Mouse (Mus musculus): ENCODE results near the gene Arhgap32. TPM values are rescaled to one million over a fixed set of nuclear protein-coding genes. Genes with fewer than 3 reads are reported as not detected.

Arhgap32 gene
- polyA plus RNA-seq, 1 experiment, result 1.5 TPM

DNA sequence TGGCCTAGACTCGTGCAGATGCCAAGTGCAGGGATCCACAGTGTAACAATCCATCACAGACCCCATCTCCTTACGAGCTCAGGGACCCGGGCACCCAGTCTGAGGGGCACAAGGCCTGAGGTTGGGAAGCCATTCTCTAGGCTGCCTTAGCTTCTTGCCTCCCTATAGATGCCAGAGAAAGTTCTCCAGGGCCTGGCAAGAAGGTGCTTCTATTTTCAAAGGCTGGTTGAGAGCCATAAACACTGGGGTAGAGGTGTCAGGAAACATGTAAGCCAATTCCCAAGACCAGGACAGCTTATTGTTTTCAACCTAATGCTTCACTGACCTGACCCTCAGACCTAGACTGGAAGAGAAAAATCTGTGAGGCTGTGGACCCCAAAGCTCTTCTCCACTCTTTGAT, 200.1 kb downstream of the Arhgap32 start:
- H3K4me3 ChIP-seq, result no peak overlapping the region
- TF ChIP-seq CEBPB (IDR thresholded peaks at IDR 0.05; ENCODE audit: insufficient read depth, poor library complexity, severe bottlenecking) (no peak), TCF12 (IDR thresholded peaks at IDR 0.05; ENCODE audit: insufficient read depth, poor library complexity, severe bottlenecking) (no peak), USF1 (IDR thresholded peaks at IDR 0.05; ENCODE audit: low read depth) (no peak), REST (IDR thresholded peaks at IDR 0.05; ENCODE audit: insufficient read depth, insufficient read length) (no peak), MYOG (IDR thresholded peaks at IDR 0.05; ENCODE audit: control insufficient read depth in 1 of 3, insufficient read depth in 1 of 3, insufficient read length in 2 of 3, low read depth in 2 of 3) (no peak), POLR2AphosphoS2 (IDR thresholded peaks at IDR 0.05; ENCODE audit: insufficient read length, low read depth) (no peak)

More for the DNA sequence above, 200.1 kb downstream of the Arhgap32 start:
- Histone ChIP-seq H3K36me3 (ENCODE audit: control insufficient read depth, insufficient read depth) (no peaks in the 10 kb centered on the region), H3K27me3 (ENCODE audit: control insufficient read depth, insufficient read depth, insufficient read length) (peaks cover 12% of the 10 kb centered on the region), H3K4me2 (ENCODE audit: low read depth) (no peak overlapping the region), H3K79me2 (ENCODE audit: control insufficient read depth, insufficient read depth) (no peaks in the 10 kb centered on the region), H3ac (ENCODE audit: control insufficient read depth, insufficient read length) (no peak overlapping the region)

Other genes with a start within 250 kb of the Arhgap32 start
- 0.05 TPM for gene Barx2, start 202.7 kb upstream of the Arhgap32 start, polyA plus RNA-seq (2012; fragmentation: generic; extraction: Trizol)
- not detected for gene Kcnj5, start 228.2 kb downstream of the Arhgap32 start, polyA plus RNA-seq (2012; fragmentation: generic; extraction: Trizol)